Mouse (Mus musculus) limb, embryonic 12.5 days (tissue): ENCODE data around the gene Samsn1. TPM values are rescaled to one million over a fixed set of nuclear protein-coding genes. Genes with fewer than 3 reads are reported as not detected.

ENCODE experiments used
- ATAC-seq: fragments of 200-750 bp; cut with Nextera tagmentation; 2 replicates; pipeline ENCODE4 v1.8.0; 2017; ENCODE audit warnings: low read depth, moderate TSS enrichment; ENCODE audit not compliant: insufficient number of reproducible peaks, insufficient read depth, low FRiP score, low TSS enrichment
- H3K27ac ChIP-seq: fragments of 300-500 bp; sonication (generic); 2 replicates; pipeline ENCODE4 v1.5.1; 2016; ENCODE audit warnings: mild to moderate bottlenecking, moderate library complexity
- H3K27me3 ChIP-seq: fragments of 300-500 bp; sonication (generic); 2 replicates; pipeline ENCODE4 v1.6.1; 2016; ENCODE audit warnings: mild to moderate bottlenecking, moderate library complexity
- H3K36me3 ChIP-seq: fragments of 300-500 bp; sonication (generic); 2 replicates; pipeline ENCODE4 v1.6.1; 2016; ENCODE audit warnings: mild to moderate bottlenecking, moderate library complexity
- H3K4me1 ChIP-seq: fragments of 300-500 bp; sonication (generic); replicated peaks from 2 replicates; pipeline ENCODE4 v1.6.1; 2016
- H3K4me2 ChIP-seq: fragments of 300-500 bp; sonication (generic); 2 replicates; pipeline ENCODE4 v1.6.1; 2016; ENCODE audit warnings: mild to moderate bottlenecking, moderate library complexity
- H3K4me3 ChIP-seq: fragments of 300-500 bp; sonication (generic); replicated peaks from 2 replicates; pipeline ENCODE4 v1.5.1; 2016; ENCODE audit warnings: mild to moderate bottlenecking
- H3K9ac ChIP-seq: fragments of 300-500 bp; sonication (generic); replicated peaks from 2 replicates; pipeline ENCODE4 v1.6.1; 2016; ENCODE audit warnings: mild to moderate bottlenecking, moderate library complexity
- H3K9me3 ChIP-seq: fragments of 300-500 bp; sonication (generic); 2 replicates; pipeline ENCODE4 v1.6.1; 2016; ENCODE audit warnings: mild to moderate bottlenecking, moderate library complexity
- WGBS: fragments of 180-500 bp; shearing (Covaris S2); methylation state at CpG from one replicate; pipeline ENCODE4 v1.1.7; 2016; 5-methylcytosine and 5-hydroxymethylcytosine counted together
- polyA plus RNA-seq: library from polyadenylated mRNA; unstranded; fragments of >200 nt; fragmentation: Nextera tagmentation; extraction: Ambion mirVana; gene quantifications from 2 replicates; pipeline ENCODE4 v1.2.1, GENCODE M21; 2016

Samsn1 gene
- polyA plus RNA-seq, 1 experiment from 2014 or later: 1.6 TPM

GRCm38 (mm10) chr16:75872241-75872640 lies 149.8 kb downstream of the Samsn1 start:
- H3K4me3 ChIP-seq: no peak overlapping the region
- H3K4me1 ChIP-seq: no peaks in the 10 kb centered on the region
- H3K4me2 ChIP-seq: no peak overlapping the region

GRCm38 (mm10) chr16:75867400-75867799 lies 154.7 kb downstream of the Samsn1 start:
- no peaks in the 10 kb centered on the region for H3K36me3 ChIP-seq
- no peak overlapping the region for H3K9ac ChIP-seq
- ATAC-seq: no peak
- H3K27me3 ChIP-seq: no peaks in the 10 kb centered on the region
- H3K9me3 ChIP-seq: no peaks in the 10 kb centered on the region
- H3K4me2 ChIP-seq: no peak overlapping the region
- H3K4me1 ChIP-seq: no peaks in the 10 kb centered on the region
- WGBS: 90% methylated on average over 6 of the region's 6 CpGs
- no peak overlapping the region for H3K27ac ChIP-seq
- no peak overlapping the region for H3K4me3 ChIP-seq

More at GRCm38 (mm10) chr16:75872241-75872640, 149.8 kb downstream of the Samsn1 start:
- no peak for ATAC-seq
- Histone ChIP-seq H3K9me3 (no peaks in the 10 kb centered on the region), H3K27ac (no peak overlapping the region), H3K36me3 (no peaks in the 10 kb centered on the region), H3K27me3 (no peaks in the 10 kb centered on the region), H3K9ac (no peak overlapping the region)
- 86% methylated on average over 8 of the region's 8 CpGs for WGBS

GRCm38 (mm10) chr16:75865505-75865904 lies 156.6 kb downstream of the Samsn1 start:
- H3K27ac ChIP-seq: no peak overlapping the region
- ATAC-seq: no peak
- H3K4me3 ChIP-seq: no peak overlapping the region
- H3K4me2 ChIP-seq: no peak overlapping the region
- no peak overlapping the region for H3K9ac ChIP-seq
- WGBS: 79% methylated on average over 6 of the region's 6 CpGs
- H3K27me3 ChIP-seq: no peaks in the 10 kb centered on the region
- H3K9me3 ChIP-seq: no peaks in the 10 kb centered on the region
- H3K4me1 ChIP-seq: no peaks in the 10 kb centered on the region
- H3K36me3 ChIP-seq: no peaks in the 10 kb centered on the region

- H3K36me3 ChIP-seq: no peaks in the 10 kb centered on the region
- no peaks in the 10 kb centered on the region for H3K9me3 ChIP-seq
- no peak overlapping the region for H3K4me3 ChIP-seq
- no peaks in the 10 kb centered on the region for H3K4me1 ChIP-seq
- H3K27me3 ChIP-seq: no peaks in the 10 kb centered on the region
- H3K27ac ChIP-seq: no peak overlapping the region
- H3K9ac ChIP-seq: no peak overlapping the region
- no peak for ATAC-seq
- no peak overlapping the region for H3K4me2 ChIP-seq
- 81% methylated on average over 2 of the region's 2 CpGs for WGBS
Measured at GRCm38 (mm10) chr16:75864673-75865072, 157.4 kb downstream of the Samsn1 start.

GRCm38 (mm10) chr16:75856343-75856742 lies 165.7 kb downstream of the Samsn1 start:
- no peak overlapping the region for H3K4me2 ChIP-seq
- no peak overlapping the region for H3K4me3 ChIP-seq
- H3K27ac ChIP-seq: no peak overlapping the region
- H3K27me3 ChIP-seq: no peaks in the 10 kb centered on the region
- no peak overlapping the region for H3K9ac ChIP-seq
- peaks cover 12% of the 10 kb centered on the region for H3K4me1 ChIP-seq
- no peak for ATAC-seq
- H3K36me3 ChIP-seq: no peaks in the 10 kb centered on the region
- H3K9me3 ChIP-seq: no peaks in the 10 kb centered on the region
- 69% methylated on average over 2 of the region's 2 CpGs for WGBS

- 87% methylated on average over 7 of the region's 7 CpGs for WGBS
- Histone ChIP-seq H3K4me2 (no peak overlapping the region), H3K4me3 (no peak overlapping the region), H3K27ac (no peak overlapping the region), H3K4me1 (peaks cover 12% of the 10 kb centered on the region), H3K27me3 (no peaks in the 10 kb centered on the region), H3K9ac (no peak overlapping the region), H3K9me3 (no peaks in the 10 kb centered on the region), H3K36me3 (no peaks in the 10 kb centered on the region)
- ATAC-seq: no peak
Measured at GRCm38 (mm10) chr16:75855402-75855801, 166.7 kb downstream of the Samsn1 start.

GRCm38 (mm10) chr16:75853556-75854271 lies 168.4 kb downstream of the Samsn1 start:
- peaks cover 12% of the 10 kb centered on the region for H3K4me1 ChIP-seq
- H3K9ac ChIP-seq: no peak overlapping the region
- WGBS: 80% methylated on average over 9 of the region's 9 CpGs
- H3K4me2 ChIP-seq: no peak overlapping the region
- no peak for ATAC-seq
- no peaks in the 10 kb centered on the region for H3K27me3 ChIP-seq
- no peak overlapping the region for H3K4me3 ChIP-seq
- no peaks in the 10 kb centered on the region for H3K9me3 ChIP-seq
- H3K36me3 ChIP-seq: no peaks in the 10 kb centered on the region
- H3K27ac ChIP-seq: no peak overlapping the region

- no peaks in the 10 kb centered on the region for H3K9me3 ChIP-seq
- H3K4me1 ChIP-seq: peaks cover 3% of the 10 kb centered on the region
- no peaks in the 10 kb centered on the region for H3K27me3 ChIP-seq
- no peak for ATAC-seq
- no peak overlapping the region for H3K27ac ChIP-seq
- H3K36me3 ChIP-seq: no peaks in the 10 kb centered on the region
- 77% methylated on average over 2 of the region's 2 CpGs for WGBS
- H3K4me3 ChIP-seq: no peak overlapping the region
- no peak overlapping the region for H3K4me2 ChIP-seq
- no peak overlapping the region for H3K9ac ChIP-seq
Measured at GRCm38 (mm10) chr16:75852485-75852884, 169.6 kb downstream of the Samsn1 start.

GRCm38 (mm10) chr16:75849039-75849438 lies 173.0 kb downstream of the Samsn1 start:
- no peak overlapping the region for H3K27ac ChIP-seq
- 89% methylated on average over 6 of the region's 6 CpGs for WGBS
- no peak for ATAC-seq
- no peaks in the 10 kb centered on the region for H3K27me3 ChIP-seq
- H3K9me3 ChIP-seq: no peaks in the 10 kb centered on the region
- H3K4me2 ChIP-seq: no peak overlapping the region
- H3K9ac ChIP-seq: no peak overlapping the region
- H3K36me3 ChIP-seq: no peaks in the 10 kb centered on the region
- H3K4me1 ChIP-seq: no peaks in the 10 kb centered on the region
- H3K4me3 ChIP-seq: no peak overlapping the region

GRCm38 (mm10) chr16:75843653-75844062 lies 178.4 kb downstream of the Samsn1 start:
- Histone ChIP-seq H3K9me3 (no peaks in the 10 kb centered on the region), H3K36me3 (no peaks in the 10 kb centered on the region), H3K4me3 (no peak overlapping the region), H3K27me3 (no peaks in the 10 kb centered on the region), H3K4me2 (no peak overlapping the region), H3K9ac (no peak overlapping the region), H3K4me1 (no peaks in the 10 kb centered on the region), H3K27ac (no peak overlapping the region)
- no peak for ATAC-seq
- 28% methylated on average over 7 of the region's 7 CpGs for WGBS

GRCm38 (mm10) chr16:75843031-75843430 lies 179.1 kb downstream of the Samsn1 start:
- H3K27ac ChIP-seq: no peak overlapping the region
- 94% methylated on average over 9 of the region's 9 CpGs for WGBS
- no peaks in the 10 kb centered on the region for H3K36me3 ChIP-seq
- no peak overlapping the region for H3K4me2 ChIP-seq
- no peaks in the 10 kb centered on the region for H3K27me3 ChIP-seq
- H3K9ac ChIP-seq: no peak overlapping the region
- no peak overlapping the region for H3K4me3 ChIP-seq
- no peaks in the 10 kb centered on the region for H3K4me1 ChIP-seq
- H3K9me3 ChIP-seq: no peaks in the 10 kb centered on the region
- ATAC-seq: no peak

- H3K4me3 ChIP-seq: no peak overlapping the region
- no peak for ATAC-seq
- no peak overlapping the region for H3K4me2 ChIP-seq
- H3K27ac ChIP-seq: no peak overlapping the region
- H3K9me3 ChIP-seq: no peaks in the 10 kb centered on the region
- no peaks in the 10 kb centered on the region for H3K4me1 ChIP-seq
- H3K36me3 ChIP-seq: no peaks in the 10 kb centered on the region
- 92% methylated on average over 9 of the region's 9 CpGs for WGBS
- no peak overlapping the region for H3K9ac ChIP-seq
- no peaks in the 10 kb centered on the region for H3K27me3 ChIP-seq
Measured at GRCm38 (mm10) chr16:75842569-75842968, 179.5 kb downstream of the Samsn1 start.
